Mouse (Mus musculus) intestine, embryonic 16.5 days (tissue): ENCODE results near the gene Rpa2. TPM values are rescaled to one million over a fixed set of nuclear protein-coding genes. Genes with fewer than 3 reads are reported as not detected.
"Not testable (repeated sequence)": the region's sequence is repeated elsewhere in the genome, so short reads cannot be mapped to it uniquely, and the experiment has no call there.

Experiments used
- ATAC-seq: fragments of 200-750 bp; cut with Nextera tagmentation; 2 replicates; pipeline ENCODE4 v1.8.0; 2017; ENCODE audit warnings: moderate TSS enrichment, moderate library complexity
- H3K27ac ChIP-seq: fragments of 300-500 bp; sonication (generic); 2 replicates; pipeline ENCODE4 v1.5.1; 2014; ENCODE audit warnings: mild to moderate bottlenecking, low read length
- H3K27me3 ChIP-seq: fragments of 300-500 bp; sonication (generic); replicated peaks from 2 replicates; pipeline ENCODE4 v1.6.1; 2014; ENCODE audit warnings: low read length, control low read depth, mixed read lengths; ENCODE audit not compliant: control insufficient read depth, insufficient read depth
- H3K36me3 ChIP-seq: fragments of 300-500 bp; sonication (generic); 2 replicates; pipeline ENCODE4 v1.6.1; 2014; ENCODE audit warnings: low read length, control low read depth; ENCODE audit not compliant: control insufficient read depth, insufficient read depth
- H3K4me1 ChIP-seq: fragments of 300-500 bp; sonication (generic); 2 replicates; pipeline ENCODE4 v1.6.1; 2014; ENCODE audit warnings: low read length, control low read depth, mixed read lengths; ENCODE audit not compliant: control insufficient read depth, insufficient read depth
- H3K4me2 ChIP-seq: fragments of 300-500 bp; sonication (generic); 2 replicates; pipeline ENCODE4 v1.6.1; 2014; ENCODE audit warnings: low read depth, low read length, control low read depth
- H3K4me3 ChIP-seq: fragments of 300-500 bp; sonication (generic); 2 replicates; pipeline ENCODE4 v1.5.1; 2014; ENCODE audit warnings: mild to moderate bottlenecking, low read length
- H3K9ac ChIP-seq: fragments of 300-500 bp; sonication (generic); 2 replicates; pipeline ENCODE4 v1.6.1; 2014; ENCODE audit warnings: low read depth, low read length
- H3K9me3 ChIP-seq: fragments of 300-500 bp; sonication (generic); 2 replicates; pipeline ENCODE4 v1.6.1; 2016; ENCODE audit warnings: low read length, control low read depth; ENCODE audit not compliant: control insufficient read depth
- WGBS: fragments of 180-500 bp; shearing (Covaris S2); extraction: QIAGEN DNeasy Blood & Tissue Kit; methylation state at CpG from one replicate; pipeline ENCODE4 v1.1.7; 2014; 5-methylcytosine and 5-hydroxymethylcytosine counted together
- polyA plus RNA-seq: library from polyadenylated mRNA; unstranded; fragments of >200 nt; fragmentation: Nextera tagmentation; extraction: Ambion mirVana; gene quantifications from 2 replicates; pipeline ENCODE4 v1.2.1, GENCODE M21; 2015

Gene Rpa2
- polyA plus RNA-seq: 66.7 and 76.0 TPM in 2 replicates

- peak within 1 kb of the TSS; percentile 79 for H3K4me2 ChIP-seq
- no peaks in the 10 kb centered on the region for H3K27me3 ChIP-seq
- under 1% methylated on average over 71 of the region's 71 CpGs for WGBS
- ATAC-seq: peak; percentile 97
- H3K9me3 ChIP-seq: no peaks in the 10 kb centered on the region
- H3K27ac ChIP-seq: peak within 1 kb of the TSS; percentile 60
- peak within 1 kb of the TSS; percentile 67 for H3K4me3 ChIP-seq
- H3K9ac ChIP-seq: peak within 1 kb of the TSS; percentile 77
- no peaks in the 10 kb centered on the region for H3K36me3 ChIP-seq
- H3K4me1 ChIP-seq: peaks cover 4% of the 10 kb centered on the region; the same call in 1 of the 2 replicates
Observed at GRCm38 (mm10) chr4:132767914-132768876, at the start of gene Rpa2. TSS of gene Rpa2 (plus strand) at chr4:132768332.

GRCm38 (mm10) chr4:132728233-132728632, 39.9 kb upstream of the Rpa2 start:
- Histone ChIP-seq H3K9me3 (no peaks in the 10 kb centered on the region), H3K4me1 (peaks cover 5% of the 10 kb centered on the region), H3K9ac (no peak overlapping the region), H3K4me2 (no peak overlapping the region), H3K4me3 (no peak overlapping the region), H3K27me3 (no peaks in the 10 kb centered on the region), H3K36me3 (no peaks in the 10 kb centered on the region), H3K27ac (no peak overlapping the region)
- ATAC-seq: no peak
- 86% methylated on average over 8 of the region's 8 CpGs for WGBS

- peaks cover 5% of the 10 kb centered on the region for H3K4me1 ChIP-seq
- no peak for ATAC-seq
- H3K9me3 ChIP-seq: no peaks in the 10 kb centered on the region
- peak overlapping the region; percentile 72 for H3K9ac ChIP-seq
- H3K27ac ChIP-seq: no peak overlapping the region
- no peaks in the 10 kb centered on the region for H3K36me3 ChIP-seq
- H3K27me3 ChIP-seq: no peaks in the 10 kb centered on the region
- H3K4me3 ChIP-seq: peak overlapping the region; percentile 57
- WGBS: 39% methylated on average over 12 of the region's 12 CpGs
- peak overlapping the region; percentile 87 for H3K4me2 ChIP-seq
Observed at GRCm38 (mm10) chr4:132731616-132732015, 36.5 kb upstream of the Rpa2 start.

GRCm38 (mm10) chr4:132732148-132732684, 35.9 kb upstream of the Rpa2 start, which contains the start of gene Xkr8:
TSS of gene Xkr8 (minus strand) at chr4:132732546.
- Histone ChIP-seq H3K36me3 (no peaks in the 10 kb centered on the region), H3K4me2 (peak within 1 kb of the TSS; percentile 87), H3K4me1 (peaks cover 5% of the 10 kb centered on the region), H3K9me3 (no peaks in the 10 kb centered on the region), H3K27ac (no peak within 1 kb of the TSS), H3K27me3 (no peaks in the 10 kb centered on the region), H3K9ac (peak within 1 kb of the TSS; percentile 72), H3K4me3 (peak within 1 kb of the TSS; percentile 57)
- ATAC-seq: peak; percentile 97
- WGBS: 1% methylated on average over 34 of the region's 34 CpGs

GRCm38 (mm10) chr4:132733071-132733770, 34.9 kb upstream of the Rpa2 start:
- no peak for ATAC-seq
- no peak overlapping the region; the same call in 1 of the 2 replicates for H3K4me2 ChIP-seq
- no peak overlapping the region for H3K27ac ChIP-seq
- H3K9me3 ChIP-seq: no peaks in the 10 kb centered on the region
- H3K9ac ChIP-seq: no peak overlapping the region
- no peaks in the 10 kb centered on the region for H3K36me3 ChIP-seq
- H3K4me1 ChIP-seq: peaks cover 5% of the 10 kb centered on the region
- H3K4me3 ChIP-seq: no peak overlapping the region
- no peaks in the 10 kb centered on the region for H3K27me3 ChIP-seq
- 93% methylated on average over 25 of the region's 25 CpGs for WGBS

- Histone ChIP-seq H3K36me3 (no peaks in the 10 kb centered on the region), H3K4me2 (no peak overlapping the region), H3K4me3 (no peak overlapping the region), H3K27me3 (no peaks in the 10 kb centered on the region), H3K9me3 (no peaks in the 10 kb centered on the region), H3K27ac (no peak overlapping the region), H3K9ac (no peak overlapping the region), H3K4me1 (peaks cover 5% of the 10 kb centered on the region)
- ATAC-seq: no peak
- WGBS: 93% methylated on average over 2 of the region's 2 CpGs
Observed at GRCm38 (mm10) chr4:132734766-132735165, 33.4 kb upstream of the Rpa2 start.

GRCm38 (mm10) chr4:132735389-132735788, 32.7 kb upstream of the Rpa2 start:
- Histone ChIP-seq H3K4me2 (no peak overlapping the region), H3K4me1 (peaks cover 5% of the 10 kb centered on the region), H3K27me3 (no peaks in the 10 kb centered on the region), H3K36me3 (no peaks in the 10 kb centered on the region), H3K9ac (no peak overlapping the region), H3K27ac (no peak overlapping the region), H3K4me3 (no peak overlapping the region), H3K9me3 (no peaks in the 10 kb centered on the region)
- WGBS: 76% methylated on average over 2 of the region's 2 CpGs
- no peak for ATAC-seq

GRCm38 (mm10) chr4:132735894-132736293, 32.2 kb upstream of the Rpa2 start:
- Histone ChIP-seq H3K27me3 (no peaks in the 10 kb centered on the region), H3K27ac (no peak overlapping the region), H3K4me3 (no peak overlapping the region), H3K9ac (no peak overlapping the region), H3K36me3 (no peaks in the 10 kb centered on the region), H3K4me1 (peaks cover 5% of the 10 kb centered on the region), H3K9me3 (no peaks in the 10 kb centered on the region), H3K4me2 (no peak overlapping the region)
- peak; percentile 36 for ATAC-seq
- 54% methylated on average over 3 of the region's 3 CpGs for WGBS

GRCm38 (mm10) chr4:132737154-132737553, 31.0 kb upstream of the Rpa2 start:
- H3K4me1 ChIP-seq, H3K27me3 ChIP-seq, H3K36me3 ChIP-seq, H3K9ac ChIP-seq, H3K4me2 ChIP-seq, H3K9me3 ChIP-seq, H3K4me3 ChIP-seq, H3K27ac ChIP-seq, ATAC-seq: not testable (repeated sequence)
- 93% methylated on average over 9 of the region's 9 CpGs for WGBS
